Mouse (Mus musculus): ENCODE measurements at regions not wholly inside any gene's neighbourhood (a gene's known extent, or its start where the extent isn't known, plus 50 kb on each side); places are given as distances from the start of the nearest gene placed in this dataset.
"Not testable (repeated sequence)": the region's sequence is repeated elsewhere in the genome, so short reads cannot be mapped to it uniquely, and the experiment has no call there.

GRCm38 (mm10) chr12:82082596-82082995 lies 86.5 kb upstream of the Sipa1l1 start:
- not testable (repeated sequence) for TF ChIP-seq CHD2 (IDR thresholded peaks at IDR 0.05; ENCODE audit: low read depth, low read length); MAFK (IDR thresholded peaks at IDR 0.05; ENCODE audit: insufficient read depth, low read depth, low read length); ZC3H11A (IDR thresholded peaks at IDR 0.05; ENCODE audit: borderline replicate concordance, low read depth, low read length)

Measured in ES-E14 (cell line).